Mouse (Mus musculus): ENCODE data around the gene Abt1. TPM values are rescaled to one million over a fixed set of nuclear protein-coding genes. Genes with fewer than 3 reads are reported as not detected.

The Abt1 gene
- polyA plus RNA-seq, 1 experiment from 2014 or later: 8.8 TPM

DNA sequence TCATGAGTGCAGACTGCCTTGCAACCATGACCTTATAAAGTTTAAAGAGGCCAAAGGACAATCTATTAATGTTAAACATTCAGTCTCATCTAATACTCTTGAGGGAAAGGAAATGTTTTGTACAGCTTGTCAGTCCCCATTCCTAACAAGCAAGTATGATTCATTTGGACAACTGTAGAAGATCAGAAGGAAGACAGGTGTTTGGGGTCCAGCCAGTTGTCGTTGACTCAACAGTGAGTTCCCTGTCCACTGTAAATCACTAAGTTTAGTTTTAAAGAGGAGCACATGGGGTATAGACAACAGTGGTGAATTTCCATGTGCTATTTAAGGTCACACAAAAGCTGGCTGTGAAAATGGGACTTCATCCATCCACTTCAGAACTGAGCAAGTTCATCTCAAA, 51.2 kb downstream of the Abt1 start:
- Histone ChIP-seq H3K9ac (no peak overlapping the region), H3K4me3 (no peak overlapping the region), H3K27me3 (no peaks in the 10 kb centered on the region), H3K9me3 (no peaks in the 10 kb centered on the region), H3K27ac (replicated peaks) (no peak overlapping the region), H3K4me1 (replicated peaks) (peaks cover 16% of the 10 kb centered on the region), H3K36me3 (no peaks in the 10 kb centered on the region), H3K4me2 (no peak overlapping the region)
- WGBS: 85% methylated on average over 1 of the region's 1 CpGs
- ATAC-seq (ENCODE audit: low FRiP score, low read depth): no peak

DNA sequence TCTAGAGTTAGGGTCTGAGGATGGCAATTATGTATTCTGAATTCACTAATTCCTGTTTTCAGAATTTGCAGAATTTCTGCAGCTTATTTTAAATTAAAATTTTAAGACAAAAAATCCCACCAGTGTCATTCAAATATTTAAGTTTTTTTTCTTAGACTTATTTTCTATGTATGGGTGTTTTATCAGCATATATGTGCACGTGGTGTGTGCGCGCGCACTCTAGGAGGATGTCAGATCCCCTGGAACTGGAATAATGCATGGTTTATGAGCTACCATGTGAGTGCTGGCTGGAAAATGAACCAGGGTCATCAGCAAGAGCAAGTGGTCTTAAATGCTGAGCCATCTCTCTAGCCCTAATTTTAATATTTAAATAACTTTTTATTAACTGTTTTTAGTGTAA, 53.6 kb downstream of the Abt1 start:
- H3K27ac ChIP-seq (replicated peaks): no peak overlapping the region

DNA sequence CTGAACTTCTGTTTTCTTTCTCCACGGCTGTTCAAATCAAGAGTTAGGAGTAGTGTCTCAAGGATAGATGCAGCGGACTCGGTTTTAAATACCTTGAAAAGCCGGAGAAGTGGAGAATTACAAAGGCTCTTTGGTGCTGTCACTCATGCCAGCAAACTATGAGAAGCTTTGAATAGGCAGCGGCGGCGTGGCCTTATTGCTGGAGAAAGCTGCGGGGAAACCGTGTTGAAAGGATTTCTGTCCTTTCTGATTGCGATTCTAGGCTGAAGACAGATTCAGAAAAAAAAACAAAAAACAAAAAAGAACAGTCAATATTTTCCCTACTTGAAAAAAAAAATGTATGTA, 54.3 kb downstream of the Abt1 start:
- whole genome bisulfite sequencing: 0% methylated on average over 10 of the region's 10 CpGs
- Histone ChIP-seq H3K27me3 (no peaks in the 10 kb centered on the region), H3K36me3 (0 out of 2 replicates have a peak, but pooled peaks cover 6% of the 10 kb centered on the region), H3K4me1 (replicated peaks) (peaks cover 35% of the 10 kb centered on the region), H3K27ac (replicated peaks) (peak overlapping the region; percentile 95), H3K4me2 (peak overlapping the region; percentile 82), H3K9ac (peak overlapping the region; percentile 93), H3K4me3 (peak overlapping the region; percentile 83), H3K9me3 (no peaks in the 10 kb centered on the region)
- ATAC-seq (ENCODE audit: low FRiP score, low read depth): peak; percentile 58; the same call in 1 of the 2 replicates

More for the DNA sequence above, 53.6 kb downstream of the Abt1 start:
- Histone ChIP-seq H3K9ac (peak overlapping the region; percentile 93; the same call in 1 of the 2 replicates), H3K4me3 (peak overlapping the region; percentile 83), H3K4me2 (peak overlapping the region; percentile 82), H3K4me1 (replicated peaks) (peaks cover 35% of the 10 kb centered on the region), H3K9me3 (no peaks in the 10 kb centered on the region), H3K27me3 (no peaks in the 10 kb centered on the region), H3K36me3 (0 out of 2 replicates have a peak, but pooled peaks cover under 1% of the 10 kb centered on the region)
- no peak for ATAC-seq (ENCODE audit: low FRiP score, low read depth)
- WGBS: 94% methylated on average over 4 of the region's 4 CpGs

DNA sequence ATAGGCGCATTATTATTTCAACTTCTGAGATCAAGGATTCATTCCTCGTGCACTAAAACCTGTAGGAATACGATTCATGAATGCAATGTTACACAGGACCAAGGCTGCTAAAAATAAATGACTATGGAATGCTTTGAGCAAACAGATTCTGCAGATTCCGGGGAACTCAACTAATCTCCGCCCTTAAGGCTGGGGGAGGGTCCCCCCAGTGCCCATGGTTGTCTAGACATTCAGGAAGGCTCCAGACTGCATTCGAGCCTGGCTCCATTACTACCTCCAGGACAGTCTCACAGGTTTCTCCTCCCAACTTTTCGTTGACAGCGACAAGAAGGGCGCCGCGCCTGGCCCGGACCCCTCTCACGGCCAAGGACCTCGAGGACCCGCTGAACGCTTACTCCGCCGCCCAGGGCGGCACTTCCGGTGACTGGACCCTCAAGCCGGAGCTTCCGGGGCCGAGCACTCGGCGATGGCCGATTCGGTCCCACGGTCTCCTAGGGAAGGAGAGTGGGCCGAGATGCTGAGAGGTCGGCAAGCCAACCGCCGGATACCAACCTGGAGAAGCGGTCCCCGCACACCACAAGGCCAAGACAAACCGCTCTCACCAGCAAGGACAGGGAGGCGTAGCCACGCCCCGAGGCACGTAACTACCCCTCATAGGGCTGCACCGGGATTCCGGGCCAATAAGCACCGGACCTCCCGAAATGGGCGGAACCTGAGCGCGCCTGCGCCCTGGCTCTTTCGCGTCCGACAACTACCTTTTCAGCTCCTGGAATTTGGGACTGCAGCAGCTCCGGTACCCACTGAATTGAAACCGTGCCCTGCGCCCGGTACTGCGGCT, 54.9 kb downstream of the Abt1 start, which contains the start of gene Zfp322a:
Gene Zfp322a, minus strand, starts transcription at position 626 of the 838 bp plus-strand sequence.
- under 1% methylated on average over 55 of the region's 55 CpGs for WGBS
- H3K4me2 ChIP-seq: peak within 1 kb of the TSS; percentile 82
- H3K4me1 ChIP-seq (replicated peaks): peaks cover 35% of the 10 kb centered on the region
- peak within 1 kb of the TSS; percentile 93 for H3K9ac ChIP-seq
- H3K9me3 ChIP-seq: no peaks in the 10 kb centered on the region
- ATAC-seq (ENCODE audit: low FRiP score, low read depth): peak; percentile 100
- peak within 1 kb of the TSS; percentile 95 for H3K27ac ChIP-seq (replicated peaks)
- H3K36me3 ChIP-seq: 0 out of 2 replicates have a peak, but pooled peaks cover 6% of the 10 kb centered on the region
- H3K27me3 ChIP-seq: no peaks in the 10 kb centered on the region
- peak within 1 kb of the TSS; percentile 83 for H3K4me3 ChIP-seq

Other genes starting within 250 kb of the Abt1 start
- not detected in 2 replicates for gene Vmn1r220, start 235.9 kb downstream of the Abt1 start, polyA plus RNA-seq (2015; fragmentation: Nextera tagmentation; extraction: Ambion mirVana)
- gene Vmn1r221, start 209.7 kb downstream of the Abt1 start, polyA plus RNA-seq (2015; fragmentation: Nextera tagmentation; extraction: Ambion mirVana): not detected in 2 replicates
- not detected in 2 replicates for gene Vmn1r222, start 187.9 kb downstream of the Abt1 start, polyA plus RNA-seq (2015; fragmentation: Nextera tagmentation; extraction: Ambion mirVana)
- gene Vmn1r223, start 176.7 kb downstream of the Abt1 start, polyA plus RNA-seq (2015; fragmentation: Nextera tagmentation; extraction: Ambion mirVana): not detected in 2 replicates
- gene Zfp322a, start 54.7 kb downstream of the Abt1 start, polyA plus RNA-seq (2015; fragmentation: Nextera tagmentation; extraction: Ambion mirVana): 42.8 and 46.5 TPM in 2 replicates
- gene Btn1a1, start 42.0 kb upstream of the Abt1 start, polyA plus RNA-seq (2015; fragmentation: Nextera tagmentation; extraction: Ambion mirVana): 0.17 TPM in 1 of 2 replicates, not detected in the other
- 0.06 and 0.08 TPM in 2 replicates for gene Btn2a2, start 65.0 kb upstream of the Abt1 start, polyA plus RNA-seq (2015; fragmentation: Nextera tagmentation; extraction: Ambion mirVana)
- 1.7 and 2.7 TPM in 2 replicates for gene Hist1h4h, start 107.2 kb upstream of the Abt1 start, polyA plus RNA-seq (2015; fragmentation: Nextera tagmentation; extraction: Ambion mirVana)
- 0.82 and 2.1 TPM in 2 replicates for gene Hist1h2af, start 110.0 kb upstream of the Abt1 start, polyA plus RNA-seq (2015; fragmentation: Nextera tagmentation; extraction: Ambion mirVana)
- gene Hist1h3g, start 111.6 kb upstream of the Abt1 start, polyA plus RNA-seq (2015; fragmentation: Nextera tagmentation; extraction: Ambion mirVana): 0.85 and 1.2 TPM in 2 replicates
- 0.17 and 0.19 TPM in 2 replicates for gene Hist1h2bh, start 119.5 kb upstream of the Abt1 start, polyA plus RNA-seq (2015; fragmentation: Nextera tagmentation; extraction: Ambion mirVana)
- 0.21 and 0.62 TPM in 2 replicates for gene Hist1h3f, start 120.2 kb upstream of the Abt1 start, polyA plus RNA-seq (2015; fragmentation: Nextera tagmentation; extraction: Ambion mirVana)
- not detected in 2 replicates for gene Hist1h4f, start 127.8 kb upstream of the Abt1 start, polyA plus RNA-seq (2015; fragmentation: Nextera tagmentation; extraction: Ambion mirVana)
- gene Hist1h1d, start 129.4 kb upstream of the Abt1 start, polyA plus RNA-seq (2015; fragmentation: Nextera tagmentation; extraction: Ambion mirVana): 0.10 and 0.12 TPM in 2 replicates
- gene Hist1h3e, start 138.5 kb upstream of the Abt1 start, polyA plus RNA-seq (2015; fragmentation: Nextera tagmentation; extraction: Ambion mirVana): 1.5 and 2.0 TPM in 2 replicates
- gene Hist1h2ae, start 147.4 kb upstream of the Abt1 start, polyA plus RNA-seq (2015; fragmentation: Nextera tagmentation; extraction: Ambion mirVana): 15.9 and 27.4 TPM in 2 replicates
- 2.5 and 3.1 TPM in 2 replicates for gene Hist1h2bg, start 147.5 kb upstream of the Abt1 start, polyA plus RNA-seq (2015; fragmentation: Nextera tagmentation; extraction: Ambion mirVana)
- gene Hist1h2bf, start 150.3 kb upstream of the Abt1 start, polyA plus RNA-seq (2015; fragmentation: Nextera tagmentation; extraction: Ambion mirVana): 0.76 and 2.0 TPM in 2 replicates
- gene Hist1h2ad, start 150.5 kb upstream of the Abt1 start, polyA plus RNA-seq (2015; fragmentation: Nextera tagmentation; extraction: Ambion mirVana): not detected in 2 replicates
- gene Hist1h3d, start 151.9 kb upstream of the Abt1 start, polyA plus RNA-seq (2015; fragmentation: Nextera tagmentation; extraction: Ambion mirVana): 1.2 and 2.0 TPM in 2 replicates
- gene Hist1h4d, start 157.7 kb upstream of the Abt1 start, polyA plus RNA-seq (2015; fragmentation: Nextera tagmentation; extraction: Ambion mirVana): 35.1 and 51.2 TPM in 2 replicates
- gene Hist1h2be, start 197.3 kb upstream of the Abt1 start, polyA plus RNA-seq (2015; fragmentation: Nextera tagmentation; extraction: Ambion mirVana): 1.5 and 1.7 TPM in 2 replicates
- gene Hist1h1e, start 198.7 kb upstream of the Abt1 start, polyA plus RNA-seq (2015; fragmentation: Nextera tagmentation; extraction: Ambion mirVana): 4.8 and 8.8 TPM in 2 replicates

Measured in hindbrain, embryonic 15.5 days (tissue).